Comparison of ENCODE assay signal across 8 mouse cellular contexts in the genomic region with DNA sequence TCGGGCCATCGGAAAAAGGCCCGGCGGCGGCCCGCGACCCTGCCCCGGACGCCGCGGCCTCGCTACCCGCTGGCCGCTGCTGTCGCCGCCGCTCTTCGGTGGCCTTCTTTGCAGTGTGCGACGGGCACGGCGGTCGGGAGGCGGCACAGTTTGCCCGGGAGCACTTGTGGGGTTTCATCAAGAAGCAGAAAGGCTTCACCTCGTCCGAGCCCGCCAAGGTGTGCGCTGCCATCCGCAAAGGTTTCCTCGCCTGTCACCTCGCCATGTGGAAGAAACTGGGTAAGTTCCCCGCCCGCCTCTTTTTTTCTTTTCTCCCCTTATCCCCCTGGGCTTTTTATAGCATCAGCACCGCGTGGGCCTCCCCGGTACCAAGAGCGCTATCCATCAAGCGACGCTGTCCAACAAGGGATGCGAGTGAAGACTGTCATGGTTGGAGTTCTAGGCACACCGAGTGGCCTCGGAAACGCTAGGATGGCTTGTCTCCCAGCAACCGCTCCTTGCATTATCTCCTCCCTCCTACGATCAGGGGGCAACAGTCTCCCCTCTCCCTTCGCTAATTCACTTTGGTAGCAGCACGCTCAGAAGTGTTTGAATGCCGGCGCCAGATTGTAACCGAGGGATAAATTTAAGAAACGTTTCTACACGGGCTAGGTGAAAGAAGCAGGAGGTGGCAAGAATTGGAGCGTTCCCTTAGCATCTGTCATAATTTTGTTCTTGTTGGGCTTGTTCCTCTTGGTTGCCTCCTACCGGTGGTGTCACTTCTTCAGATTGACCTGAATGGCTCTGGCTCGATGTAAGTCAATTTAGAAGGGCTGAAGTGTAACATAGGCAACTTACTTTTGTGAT. TPM values are rescaled to one million over a fixed set of nuclear protein-coding genes. Genes with fewer than 3 reads are reported as not detected.
DNase-seq lines count a peak whose midpoint lies in the region; ATAC-seq and TF ChIP-seq lines count a peak whose summit lies in the region.

No protein-coding gene starts in this region.

- peak overlapping the region; percentile 90 for H3K9ac ChIP-seq in heart, embryonic 14.5 days (ENCODE audit: low read length)
- peak overlapping the region; percentile 98 for H3K9ac ChIP-seq in kidney, postnatal 0 days (ENCODE audit: low read depth, low read length)
- peak overlapping the region; percentile 99 for H3K9ac ChIP-seq in liver, embryonic 16.5 days (ENCODE audit: low read depth, low read length)
- H3K9ac ChIP-seq in neural tube, embryonic 13.5 days: peak overlapping the region; percentile 92

- no peak for TF ChIP-seq POLR2A in brain, embryonic 14.5 days (IDR thresholded peaks at IDR 0.05; ENCODE audit: borderline replicate concordance, extremely low read depth, insufficient read depth, insufficient read length, poor library complexity, severe bottlenecking)

- H3K36me3 ChIP-seq in E14TG2a.4 (ENCODE audit: insufficient read depth, low read length): peaks cover 34% of the 10 kb centered on the region
- H3K36me3 ChIP-seq in heart, embryonic 14.5 days (ENCODE audit: control insufficient read depth, insufficient read depth, low read length): peaks cover 9% of the 10 kb centered on the region
- H3K36me3 ChIP-seq in kidney, postnatal 0 days (ENCODE audit: insufficient read depth, low read length): no peaks in the 10 kb centered on the region
- peaks cover 14% of the 10 kb centered on the region for H3K36me3 ChIP-seq in liver, embryonic 16.5 days (ENCODE audit: control insufficient read depth, insufficient read depth)
- H3K36me3 ChIP-seq in neural tube, embryonic 13.5 days: 0 out of 2 replicates have a peak, but pooled peaks cover 5% of the 10 kb centered on the region

- ATAC-seq in erythroblast, adult 5-6 weeks (replicated peaks; ENCODE audit: low FRiP score, poor library complexity, severe bottlenecking): peak; percentile 60
- ATAC-seq in heart, embryonic 14.5 days (ENCODE audit: insufficient number of reproducible peaks, insufficient read depth, low FRiP score, low read depth): peak; percentile 27; the same call in 1 of the 2 replicates
- ATAC-seq in kidney, postnatal 0 days (replicated peaks; ENCODE audit: low FRiP score, low read depth): no peak; the same call in 1 of the 2 replicates
- ATAC-seq in liver, embryonic 16.5 days (ENCODE audit: low read depth): peak; percentile 17
- ATAC-seq in neural tube, embryonic 13.5 days (ENCODE audit: low read depth): peak; percentile 68

- TF ChIP-seq CTCF in E14TG2a.4 (conservative IDR thresholded peaks at IDR 0.05; ENCODE audit: low read length): 0 out of 2 replicates have a peak, but pooled peaks have one; percentile 14
- TF ChIP-seq CTCF in brain, embryonic 14.5 days (IDR thresholded peaks at IDR 0.05; ENCODE audit: borderline replicate concordance, extremely low read depth, insufficient read depth, insufficient read length): peak; percentile 43; the same call in 1 of the 2 replicates
- peak; percentile 57 for TF ChIP-seq CTCF in kidney, postnatal 0 days (IDR thresholded peaks at IDR 0.05; ENCODE audit: low read depth)

- no peaks in the 10 kb centered on the region for H3K27me3 ChIP-seq in E14TG2a.4 (ENCODE audit: insufficient read depth, low read length)
- no peaks in the 10 kb centered on the region for H3K27me3 ChIP-seq in heart, embryonic 14.5 days (ENCODE audit: control insufficient read depth, insufficient read depth, low read length)
- H3K27me3 ChIP-seq in kidney, postnatal 0 days (ENCODE audit: insufficient read depth, low read length): no peaks in the 10 kb centered on the region
- H3K27me3 ChIP-seq in liver, embryonic 16.5 days (ENCODE audit: control insufficient read depth, insufficient read depth, low read depth, low read length): no peaks in the 10 kb centered on the region
- H3K27me3 ChIP-seq in neural tube, embryonic 13.5 days: no peaks in the 10 kb centered on the region

- H3K9me3 ChIP-seq in E14TG2a.4 (ENCODE audit: low read length): no peaks in the 10 kb centered on the region
- H3K9me3 ChIP-seq in heart, embryonic 14.5 days (ENCODE audit: control insufficient read depth, low read length): no peaks in the 10 kb centered on the region
- no peaks in the 10 kb centered on the region for H3K9me3 ChIP-seq in kidney, postnatal 0 days (replicated peaks; ENCODE audit: low read length)
- H3K9me3 ChIP-seq in liver, embryonic 16.5 days (replicated peaks; ENCODE audit: control insufficient read depth, low read length): no peaks in the 10 kb centered on the region
- H3K9me3 ChIP-seq in neural tube, embryonic 13.5 days: no peaks in the 10 kb centered on the region

- peak; percentile 75 for DNase-seq in brain, embryonic 14.5 days (ENCODE audit: low read depth)
- peak; percentile 71 for DNase-seq in kidney, postnatal 0 days (ENCODE audit: low spot score)
- DNase-seq in testis, postnatal 14 days (ENCODE audit: low spot score): peak; percentile 60

- peak overlapping the region; percentile 92 to 93 for H3K27ac ChIP-seq in heart, embryonic 14.5 days (replicated peaks in 1 of 2; ENCODE audit: control insufficient read depth in 1 of 2, insufficient read depth in 1 of 2, low read depth in 2 of 2, low read length in 2 of 2)
- peak overlapping the region; percentile 94 for H3K27ac ChIP-seq in kidney, postnatal 0 days
- H3K27ac ChIP-seq in liver, embryonic 16.5 days (ENCODE audit: low read length): peak overlapping the region; percentile 95
- peak overlapping the region; percentile 96 for H3K27ac ChIP-seq in neural tube, embryonic 13.5 days (replicated peaks)

- peak overlapping the region; percentile 77 for H3K4me2 ChIP-seq in heart, embryonic 14.5 days (ENCODE audit: low read length)
- peak overlapping the region; percentile 86 for H3K4me2 ChIP-seq in kidney, postnatal 0 days (ENCODE audit: low read length)
- H3K4me2 ChIP-seq in liver, embryonic 16.5 days (ENCODE audit: low read depth, low read length): peak overlapping the region; percentile 63
- H3K4me2 ChIP-seq in neural tube, embryonic 13.5 days: peak overlapping the region; percentile 73

- H3K4me1 ChIP-seq in E14TG2a.4 (replicated peaks; ENCODE audit: low read depth, low read length): peaks cover 26% of the 10 kb centered on the region
- H3K4me1 ChIP-seq in heart, embryonic 14.5 days (ENCODE audit: control insufficient read depth in 2 of 2, insufficient read depth in 2 of 2, low read length in 2 of 2): peaks cover 3 to 10% of the 10 kb centered on the region in 2 experiments
- H3K4me1 ChIP-seq in kidney, postnatal 0 days (replicated peaks; ENCODE audit: insufficient read depth, low read length): peaks cover 8% of the 10 kb centered on the region; the same call in 1 of the 2 replicates
- H3K4me1 ChIP-seq in liver, embryonic 16.5 days (ENCODE audit: control insufficient read depth, low read depth, low read length): peaks cover 16% of the 10 kb centered on the region
- H3K4me1 ChIP-seq in neural tube, embryonic 13.5 days (replicated peaks): peaks cover 35% of the 10 kb centered on the region

- H3K4me3 ChIP-seq in E14TG2a.4 (replicated peaks; ENCODE audit: low read length): peak overlapping the region; percentile 93
- H3K4me3 ChIP-seq in heart, embryonic 14.5 days (ENCODE audit: control insufficient read depth in 1 of 2, insufficient read depth in 1 of 2, low read depth in 1 of 2, low read length in 2 of 2): peak overlapping the region; percentile 81 to 88
- H3K4me3 ChIP-seq in kidney, postnatal 0 days (replicated peaks; ENCODE audit: low read depth, low read length): peak overlapping the region; percentile 99
- peak overlapping the region; percentile 99 for H3K4me3 ChIP-seq in liver, embryonic 16.5 days (ENCODE audit: low read depth, low read length)
- H3K4me3 ChIP-seq in neural tube, embryonic 13.5 days: peak overlapping the region; percentile 97

- under 1% methylated on average over 56 of the region's 56 CpGs for WGBS in heart, embryonic 14.5 days
- under 1% methylated on average over 55 of the region's 56 CpGs for WGBS in kidney, postnatal 0 days
- WGBS in liver, embryonic 16.5 days (ENCODE audit: insufficient replicate concordance): under 1% methylated on average over 56 of the region's 56 CpGs
- WGBS in neural tube, embryonic 13.5 days: under 1% methylated on average over 43 of the region's 56 CpGs

RNA-seq across cellular contexts. Expression of a gene that starts 0.8 kb away (rescaled TPM):
- 19.6 and 20.4 TPM in 2 replicates for polyA plus RNA-seq in brain, embryonic 14.5 days (2012; rRNA removed)
- 58.6 and 66.0 TPM in 2 replicates for total RNA-seq in erythroblast, adult 5-6 weeks (2015; ENCODE audit: low replicate concordance)
- total RNA-seq in erythroblast, adult 5-6 weeks (2017; ENCODE audit: low replicate concordance): 51.8 and 65.5 TPM in 2 replicates
- 16.1 and 16.3 TPM in 2 replicates for polyA plus RNA-seq in heart, embryonic 14.5 days (2014; fragmentation: Nextera tagmentation; extraction: Ambion mirVana)
- polyA plus RNA-seq in kidney, postnatal 0 days (2015; fragmentation: Nextera tagmentation; extraction: Ambion mirVana): 17.3 and 18.7 TPM in 2 replicates
- polyA plus RNA-seq in liver, embryonic 16.5 days (2015; fragmentation: Nextera tagmentation; extraction: Ambion mirVana): 17.7 and 18.4 TPM in 2 replicates
- polyA plus RNA-seq in neural tube, embryonic 13.5 days (2015; fragmentation: Nextera tagmentation; extraction: Ambion mirVana): 20.0 and 22.4 TPM in 2 replicates

RNA-seq across cellular contexts. Expression of a gene that starts 41.1 kb away (rescaled TPM):
- polyA plus RNA-seq in brain, embryonic 14.5 days (2012; rRNA removed): 19.3 and 26.2 TPM in 2 replicates
- 97.0 and 130 TPM in 2 replicates for total RNA-seq in erythroblast, adult 5-6 weeks (2015; ENCODE audit: low replicate concordance)
- total RNA-seq in erythroblast, adult 5-6 weeks (2017; ENCODE audit: low replicate concordance): 136 and 143 TPM in 2 replicates
- polyA plus RNA-seq in heart, embryonic 14.5 days (2014; fragmentation: Nextera tagmentation; extraction: Ambion mirVana): 18.0 and 22.5 TPM in 2 replicates
- 29.7 and 31.5 TPM in 2 replicates for polyA plus RNA-seq in kidney, postnatal 0 days (2015; fragmentation: Nextera tagmentation; extraction: Ambion mirVana)
- polyA plus RNA-seq in liver, embryonic 16.5 days (2015; fragmentation: Nextera tagmentation; extraction: Ambion mirVana): 18.7 and 19.1 TPM in 2 replicates
- polyA plus RNA-seq in neural tube, embryonic 13.5 days (2015; fragmentation: Nextera tagmentation; extraction: Ambion mirVana): 37.7 and 37.8 TPM in 2 replicates
